Mouse (Mus musculus): ENCODE data around the gene Tns3. TPM values are rescaled to one million over a fixed set of nuclear protein-coding genes. Genes with fewer than 3 reads are reported as not detected.

The Tns3 gene
- polyA plus RNA-seq, 1 experiment: 24.2 TPM

DNA sequence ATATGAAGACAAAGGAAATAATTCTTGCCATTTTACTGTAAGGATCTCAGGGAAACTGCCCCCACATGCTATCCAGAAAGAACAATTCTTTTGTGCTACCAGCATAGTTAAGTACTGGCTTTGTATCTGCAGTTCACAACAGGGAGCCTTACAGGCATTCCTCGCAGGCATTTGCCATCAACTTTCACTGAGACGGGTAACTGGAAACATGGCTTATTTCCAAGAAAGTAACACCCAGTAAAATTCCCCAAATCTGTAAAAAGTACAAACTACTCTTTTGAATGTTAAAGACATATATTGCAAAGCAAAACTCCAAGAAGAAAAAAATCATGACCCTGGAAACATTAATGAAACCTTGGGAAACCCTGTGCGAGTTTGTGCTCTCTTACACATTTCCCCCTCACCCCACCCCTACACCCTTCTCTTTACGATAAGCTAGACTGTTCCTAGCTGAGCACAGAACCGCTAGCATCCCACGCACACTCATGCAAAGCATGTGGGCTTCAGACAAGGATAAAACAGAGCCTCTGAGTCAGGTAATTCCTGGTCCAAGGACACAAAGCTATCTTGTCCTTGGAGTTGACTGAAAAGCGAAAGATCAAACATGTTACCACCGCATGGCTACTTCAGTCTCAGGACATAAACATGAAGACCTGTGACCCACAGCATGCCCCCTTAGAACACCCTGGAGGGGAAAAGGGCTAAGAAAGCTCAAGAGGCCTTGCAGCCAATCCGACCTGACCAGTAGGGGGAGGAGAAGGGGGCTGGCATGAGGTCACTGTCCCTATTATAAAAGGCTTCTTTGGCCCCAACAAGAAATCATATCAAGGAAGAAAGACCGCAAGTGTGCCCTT is 11.3 kb downstream of the Tns3 start:
- Histone ChIP-seq H3K27ac (ENCODE audit: insufficient read depth, low read length) (no peak overlapping the region), H3K4me1 (ENCODE audit: control insufficient read depth, insufficient read depth, low read length) (peaks cover 7% of the 10 kb centered on the region)

GRCm38 (mm10) chr11:8652116-8652714 is 12.1 kb downstream of the Tns3 start:
- peaks cover 7% of the 10 kb centered on the region for H3K4me1 ChIP-seq (ENCODE audit: control insufficient read depth, insufficient read depth, low read length)
- H3K27ac ChIP-seq (ENCODE audit: insufficient read depth, low read length): no peak overlapping the region
- TF ChIP-seq POLR2A (IDR thresholded peaks at IDR 0.05; ENCODE audit: extremely low read depth, insufficient read depth, low read length) (no peak), CTCF (IDR thresholded peaks at IDR 0.05; ENCODE audit: extremely low read depth, insufficient read depth, low read length) (no peak)
- H3K4me3 ChIP-seq (ENCODE audit: insufficient read depth, low read length): no peak overlapping the region

More for the DNA sequence above, 11.3 kb downstream of the Tns3 start:
- no peak overlapping the region for H3K4me3 ChIP-seq (ENCODE audit: insufficient read depth, low read length)
- TF ChIP-seq POLR2A (IDR thresholded peaks at IDR 0.05; ENCODE audit: extremely low read depth, insufficient read depth, low read length): no peak
- no peak for TF ChIP-seq CTCF (IDR thresholded peaks at IDR 0.05; ENCODE audit: extremely low read depth, insufficient read depth, low read length)

DNA sequence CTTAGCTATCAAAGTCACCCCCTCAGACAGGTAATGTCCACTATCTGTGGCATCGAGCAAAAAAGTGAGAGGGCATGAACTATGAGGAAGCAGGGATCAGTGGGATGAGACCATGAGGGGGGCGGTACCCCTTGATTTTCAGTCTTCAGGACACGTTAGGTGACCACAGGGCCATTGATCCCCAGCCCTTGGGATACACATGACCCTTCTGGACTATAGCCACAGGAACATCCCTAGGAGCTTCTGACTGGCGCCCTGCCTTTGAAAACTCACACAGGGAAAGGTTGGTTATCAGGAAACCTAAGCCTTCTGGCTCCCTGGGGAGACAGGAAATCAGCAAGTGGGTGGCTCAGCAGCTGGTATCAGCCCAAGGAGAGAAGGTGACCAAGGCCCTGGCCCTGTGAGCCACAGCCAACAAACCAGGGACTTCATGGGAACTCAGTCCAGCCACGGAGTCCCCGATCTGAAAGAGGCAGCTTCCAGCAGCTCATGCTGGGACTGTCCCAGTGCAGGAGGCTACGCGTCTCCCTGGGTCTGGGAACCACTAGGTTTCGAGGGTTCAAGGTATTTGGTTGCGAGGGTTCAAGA is 12.8 kb downstream of the Tns3 start:
- H3K27ac ChIP-seq (ENCODE audit: insufficient read depth, low read length): no peak overlapping the region
- H3K4me1 ChIP-seq (ENCODE audit: control insufficient read depth, insufficient read depth, low read length): peaks cover 7% of the 10 kb centered on the region
- no peak for TF ChIP-seq POLR2A (IDR thresholded peaks at IDR 0.05; ENCODE audit: extremely low read depth, insufficient read depth, low read length)
- no peak for TF ChIP-seq CTCF (IDR thresholded peaks at IDR 0.05; ENCODE audit: extremely low read depth, insufficient read depth, low read length)
- no peak overlapping the region for H3K4me3 ChIP-seq (ENCODE audit: insufficient read depth, low read length)

- Histone ChIP-seq H3K27ac (ENCODE audit: insufficient read depth, low read length) (no peak overlapping the region), H3K4me1 (ENCODE audit: control insufficient read depth, insufficient read depth, low read length) (no peaks in the 10 kb centered on the region), H3K4me3 (ENCODE audit: insufficient read depth, low read length) (no peak overlapping the region)
- no peak for TF ChIP-seq POLR2A (IDR thresholded peaks at IDR 0.05; ENCODE audit: extremely low read depth, insufficient read depth, low read length)
- no peak for TF ChIP-seq CTCF (IDR thresholded peaks at IDR 0.05; ENCODE audit: extremely low read depth, insufficient read depth, low read length)
These were observed 18.7 kb downstream of the Tns3 start for GRCm38 (mm10) chr11:8645609-8646008.

- H3K4me1 ChIP-seq (ENCODE audit: control insufficient read depth, insufficient read depth, low read length): no peaks in the 10 kb centered on the region
- TF ChIP-seq POLR2A (IDR thresholded peaks at IDR 0.05; ENCODE audit: extremely low read depth, insufficient read depth, low read length): no peak
- no peak for TF ChIP-seq CTCF (IDR thresholded peaks at IDR 0.05; ENCODE audit: extremely low read depth, insufficient read depth, low read length)
- no peak overlapping the region for H3K27ac ChIP-seq (ENCODE audit: insufficient read depth, low read length)
- H3K4me3 ChIP-seq (ENCODE audit: insufficient read depth, low read length): no peak overlapping the region
These were observed 20.1 kb downstream of the Tns3 start for GRCm38 (mm10) chr11:8644272-8644671.

GRCm38 (mm10) chr11:8641634-8642277 is 22.6 kb downstream of the Tns3 start:
- Histone ChIP-seq H3K4me3 (ENCODE audit: insufficient read depth, low read length) (no peak overlapping the region), H3K4me1 (ENCODE audit: control insufficient read depth, insufficient read depth, low read length) (no peaks in the 10 kb centered on the region), H3K27ac (ENCODE audit: insufficient read depth, low read length) (no peak overlapping the region)
- TF ChIP-seq POLR2A (IDR thresholded peaks at IDR 0.05; ENCODE audit: extremely low read depth, insufficient read depth, low read length) (no peak), CTCF (IDR thresholded peaks at IDR 0.05; ENCODE audit: extremely low read depth, insufficient read depth, low read length) (no peak)

- Histone ChIP-seq H3K4me1 (ENCODE audit: control insufficient read depth, insufficient read depth, low read length) (no peaks in the 10 kb centered on the region), H3K4me3 (ENCODE audit: insufficient read depth, low read length) (no peak overlapping the region), H3K27ac (ENCODE audit: insufficient read depth, low read length) (no peak overlapping the region)
- TF ChIP-seq CTCF (IDR thresholded peaks at IDR 0.05; ENCODE audit: extremely low read depth, insufficient read depth, low read length): no peak
- TF ChIP-seq POLR2A (IDR thresholded peaks at IDR 0.05; ENCODE audit: extremely low read depth, insufficient read depth, low read length): no peak
These were observed 24.6 kb downstream of the Tns3 start for GRCm38 (mm10) chr11:8639726-8640125.

- H3K4me3 ChIP-seq (ENCODE audit: insufficient read depth, low read length): no peak overlapping the region
- TF ChIP-seq POLR2A (IDR thresholded peaks at IDR 0.05; ENCODE audit: extremely low read depth, insufficient read depth, low read length): no peak
- no peak for TF ChIP-seq CTCF (IDR thresholded peaks at IDR 0.05; ENCODE audit: extremely low read depth, insufficient read depth, low read length)
- no peaks in the 10 kb centered on the region for H3K4me1 ChIP-seq (ENCODE audit: control insufficient read depth, insufficient read depth, low read length)
- H3K27ac ChIP-seq (ENCODE audit: insufficient read depth, low read length): 0 out of 2 replicates have a peak overlapping the region, but pooled peaks have one; percentile 25
These were observed 25.2 kb downstream of the Tns3 start for GRCm38 (mm10) chr11:8639007-8639718.
